In the genomic region with DNA sequence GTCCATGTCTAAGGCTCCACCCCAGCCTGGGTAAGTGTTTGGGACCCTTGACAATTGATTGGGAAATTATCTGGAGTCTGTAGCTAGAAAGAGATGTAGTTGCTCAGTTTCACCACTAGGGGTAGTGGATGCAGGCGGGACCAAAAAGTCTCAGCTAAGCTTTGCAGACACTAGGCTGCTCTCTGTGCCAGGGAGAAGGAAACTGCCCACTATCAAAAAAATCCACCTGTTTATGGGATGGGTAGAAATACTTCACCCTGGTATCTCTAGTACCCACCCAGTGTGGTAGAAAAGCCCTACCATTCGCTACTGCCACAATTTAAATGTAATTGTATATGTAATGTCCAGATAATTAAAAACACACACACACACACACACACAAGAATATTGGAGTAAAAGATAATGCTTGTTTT, we compare ENCODE assay signal across 10 mouse cellular contexts. TPM values are rescaled to one million over a fixed set of nuclear protein-coding genes. Genes with fewer than 3 reads are reported as not detected.
DNase-seq lines count a peak whose midpoint lies in the region; ATAC-seq and TF ChIP-seq lines count a peak whose summit lies in the region.
"Had no signal": no experiment of that assay in that cellular context is flagged by ENCODE, and none has a peak within 500 bp of the region (broad histone marks: within the 10 kb centered on the region; RNA-seq: fewer than 3 reads in every experiment).

No protein-coding gene starts in this region.

- H3K4me3 ChIP-seq in hindbrain, embryonic 14.5 days (replicated peaks; ENCODE audit: low read length) = no peak overlapping the region
- no peak overlapping the region for H3K4me3 ChIP-seq in hindbrain, embryonic 12.5 days
- no peak overlapping the region for H3K4me3 ChIP-seq in G1E (ENCODE audit: low read depth, low read length)
- H3K4me3 ChIP-seq in liver, embryonic 16.5 days (ENCODE audit: low read depth, low read length) = no peak overlapping the region
- H3K4me3 ChIP-seq: embryonic facial prominence, embryonic 15.5 days had no signal

- H3K4me2 ChIP-seq in hindbrain, embryonic 14.5 days (replicated peaks) = no peak overlapping the region
- no peak overlapping the region for H3K4me2 ChIP-seq in hindbrain, embryonic 12.5 days (replicated peaks)
- H3K4me2 ChIP-seq in liver, embryonic 16.5 days (ENCODE audit: low read depth, low read length) = peak overlapping the region; percentile 41
- H3K4me2 ChIP-seq: embryonic facial prominence, embryonic 15.5 days had no signal

- H3K27ac ChIP-seq in hindbrain, embryonic 14.5 days = no peak overlapping the region
- no peak overlapping the region for H3K27ac ChIP-seq in hindbrain, embryonic 12.5 days
- H3K27ac ChIP-seq in liver, embryonic 16.5 days (ENCODE audit: low read length) = peak overlapping the region; percentile 76
- H3K27ac ChIP-seq: embryonic facial prominence, embryonic 15.5 days had no signal

- H3K4me1 ChIP-seq in hindbrain, embryonic 14.5 days (replicated peaks; ENCODE audit: control insufficient read depth, insufficient read depth, low read length) = no peaks in the 10 kb centered on the region
- peaks cover 5% of the 10 kb centered on the region; the same call in 1 of the 2 replicates for H3K4me1 ChIP-seq in hindbrain, embryonic 12.5 days
- no peaks in the 10 kb centered on the region for H3K4me1 ChIP-seq in G1E (ENCODE audit: insufficient read depth, low read depth, low read length)
- peaks cover 55% of the 10 kb centered on the region for H3K4me1 ChIP-seq in liver, embryonic 16.5 days (ENCODE audit: control insufficient read depth, low read depth, low read length)

- no peak overlapping the region for H3K9ac ChIP-seq in hindbrain, embryonic 14.5 days
- H3K9ac ChIP-seq in hindbrain, embryonic 12.5 days = no peak overlapping the region
- H3K9ac ChIP-seq in liver, embryonic 16.5 days (ENCODE audit: low read depth, low read length) = peak overlapping the region; percentile 38; the same call in 1 of the 2 replicates
- H3K9ac ChIP-seq: embryonic facial prominence, embryonic 15.5 days had no signal

- no peaks in the 10 kb centered on the region for H3K27me3 ChIP-seq in hindbrain, embryonic 14.5 days (ENCODE audit: control insufficient read depth, insufficient read depth, low read length)
- H3K27me3 ChIP-seq in hindbrain, embryonic 12.5 days = no peaks in the 10 kb centered on the region
- H3K27me3 ChIP-seq in G1E (ENCODE audit: insufficient read depth, low read length) = no peaks in the 10 kb centered on the region; the same call in 1 of the 2 replicates
- H3K27me3 ChIP-seq in liver, embryonic 16.5 days (ENCODE audit: control insufficient read depth, insufficient read depth, low read depth, low read length) = no peaks in the 10 kb centered on the region
- H3K27me3 ChIP-seq: embryonic facial prominence, embryonic 15.5 days had no signal

- DNase-seq in hindbrain, embryonic 14.5 days (ENCODE audit: low spot score) = peak; percentile 48
- DNase-seq in G1E (ENCODE audit: low spot score) = peak; percentile 11
- peak; percentile 67 for DNase-seq in embryo, embryonic 11 days
- no peak for DNase-seq in left cerebral cortex, postnatal 10 days (ENCODE audit: extremely low spot score in 1 of 2, low spot score in 2 of 2)
- DNase-seq in urinary bladder, postnatal 14 days (ENCODE audit: low spot score) = no peak
- DNase-seq in heart, adult 18-20 months = no peak

- TF ChIP-seq CTCF in G1E (IDR thresholded peaks at IDR 0.05; ENCODE audit: low read depth, low read length) = peak; percentile 61; the same call in 1 of the 2 replicates

- ATAC-seq in hindbrain, embryonic 14.5 days (ENCODE audit: low FRiP score) = no peak
- no peak for ATAC-seq in hindbrain, embryonic 12.5 days (ENCODE audit: low FRiP score)
- no peak for ATAC-seq in G1E (ENCODE audit: extremely low read depth, insufficient number of reproducible peaks, low FRiP score, poor library complexity, severe bottlenecking)
- ATAC-seq in liver, embryonic 16.5 days (ENCODE audit: low read depth) = peak; percentile 96

- no peaks in the 10 kb centered on the region for H3K9me3 ChIP-seq in hindbrain, embryonic 14.5 days (ENCODE audit: control insufficient read depth, low read length)
- no peaks in the 10 kb centered on the region for H3K9me3 ChIP-seq in hindbrain, embryonic 12.5 days (replicated peaks)
- H3K9me3 ChIP-seq in G1E (replicated peaks) = no peaks in the 10 kb centered on the region
- H3K9me3 ChIP-seq in liver, embryonic 16.5 days (replicated peaks; ENCODE audit: control insufficient read depth, low read length) = no peaks in the 10 kb centered on the region
- H3K9me3 ChIP-seq: embryonic facial prominence, embryonic 15.5 days had no signal

- H3K36me3 ChIP-seq in hindbrain, embryonic 14.5 days (replicated peaks; ENCODE audit: control insufficient read depth, insufficient read depth) = no peaks in the 10 kb centered on the region
- no peaks in the 10 kb centered on the region for H3K36me3 ChIP-seq in hindbrain, embryonic 12.5 days
- no peaks in the 10 kb centered on the region for H3K36me3 ChIP-seq in G1E (replicated peaks)
- no peaks in the 10 kb centered on the region for H3K36me3 ChIP-seq in liver, embryonic 16.5 days (ENCODE audit: control insufficient read depth, insufficient read depth)
- H3K36me3 ChIP-seq: embryonic facial prominence, embryonic 15.5 days had no signal

- 37% methylated on average over 2 of the region's 2 CpGs for WGBS in hindbrain, embryonic 14.5 days
- WGBS in hindbrain, embryonic 12.5 days = 23% methylated on average over 2 of the region's 2 CpGs
- WGBS in liver, embryonic 16.5 days (ENCODE audit: insufficient replicate concordance) = 15% methylated on average over 2 of the region's 2 CpGs

- intact Hi-C loops in left cerebral cortex, postnatal 10 days (cut with DNase I) = loop anchor here (10.0 kb wide), 1 partner anchor 114 kb away; no protein-coding TSS in a partner anchor

RNA-seq across cellular contexts. Expression of a gene that starts 17.4 kb away (rescaled TPM):
- polyA plus RNA-seq in hindbrain, embryonic 14.5 days (2014; fragmentation: Nextera tagmentation; extraction: Ambion mirVana) = not detected in 2 replicates
- not detected in 2 replicates for polyA plus RNA-seq in hindbrain, embryonic 12.5 days (2016; fragmentation: Nextera tagmentation; extraction: Ambion mirVana)
- not detected in 2 replicates for total RNA-seq in G1E (2014; fragmentation: Nextera tagmentation)
- total RNA-seq in G1E (2017) = 0.06 and 0.11 TPM in 2 replicates
- polyA plus RNA-seq in G1E (2012) = not detected in 2 replicates
- polyA plus RNA-seq in liver, embryonic 16.5 days (2015; fragmentation: Nextera tagmentation; extraction: Ambion mirVana) = not detected in 2 replicates
- not detected for total RNA-seq in left cerebral cortex, postnatal 10 days (2021)
- total RNA-seq in heart, adult 18-20 months (2021) = not detected
- total RNA-seq: neutrophil, adult 5-6 weeks had no signal
- polyA plus RNA-seq: embryonic facial prominence, embryonic 15.5 days had no signal

RNA-seq across cellular contexts. Expression of a gene that starts 22.5 kb away (rescaled TPM):
- 3.6 and 6.5 TPM in 2 replicates for polyA plus RNA-seq in hindbrain, embryonic 14.5 days (2014; fragmentation: Nextera tagmentation; extraction: Ambion mirVana)
- polyA plus RNA-seq in hindbrain, embryonic 12.5 days (2016; fragmentation: Nextera tagmentation; extraction: Ambion mirVana) = 11.9 and 12.7 TPM in 2 replicates
- total RNA-seq in G1E (2014; fragmentation: Nextera tagmentation) = 50.3 TPM in 1 of 2 replicates, not detected in the other
- not detected in 2 replicates for total RNA-seq in G1E (2017)
- not detected in 2 replicates for polyA plus RNA-seq in G1E (2012)
- polyA plus RNA-seq in liver, embryonic 16.5 days (2015; fragmentation: Nextera tagmentation; extraction: Ambion mirVana) = 75.9 and 78.9 TPM in 2 replicates
- total RNA-seq in left cerebral cortex, postnatal 10 days (2021) = 1 to 10 TPM in 1 of 2 experiments, under 1 TPM in 1; 0.84 to 1.3 TPM
- 100 to 1,000 TPM; 402 to 412 TPM for total RNA-seq in heart, adult 18-20 months (2021)

Comparison
In these comparisons a context has a peak if more than half of its experiments do, and no peak if none do; other contexts are left out.
1. DNase-seq: peak in hindbrain, embryonic 14.5 days (single experiment), G1E (single experiment) and embryo, embryonic 11 days (single experiment); none in left cerebral cortex, postnatal 10 days (0 of 2), urinary bladder, postnatal 14 days (single experiment) and heart, adult 18-20 months (0 of 2).